Mouse (Mus musculus): Measurements from ENCODE around the gene Aif1l. TPM values are rescaled to one million over a fixed set of nuclear protein-coding genes. Genes with fewer than 3 reads are reported as not detected.
A peak's percentile ranks its signal among the peaks of the same experiment; 100 is the strongest.

Gene Aif1l
- total RNA-seq, 4 experiments from 2014 or later = 6.8 to 8.3 (median 7.7) TPM

DNA sequence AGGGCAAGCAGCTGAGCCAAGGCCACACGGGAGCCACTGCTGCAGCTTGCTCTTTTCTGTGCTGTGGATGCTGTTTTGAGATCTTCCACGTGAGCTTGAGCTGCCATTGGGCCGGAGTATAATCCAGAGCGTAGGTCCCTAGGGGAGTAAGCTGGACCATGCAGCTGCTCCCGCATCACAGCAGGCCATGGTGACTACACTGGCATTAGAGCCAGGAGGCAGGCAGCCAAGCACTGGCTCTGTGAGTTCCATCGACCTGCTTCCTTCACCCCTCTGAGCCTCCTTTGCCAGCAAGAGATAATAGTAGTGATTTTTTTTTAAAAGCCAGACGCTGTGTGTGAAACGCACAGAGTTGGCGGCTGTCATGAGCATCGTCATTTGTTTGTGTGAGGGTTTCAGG lies 2.3 kb downstream of the Aif1l start:
- DNase-seq (ENCODE audit: low spot score in 2 of 2) = no peak

DNA sequence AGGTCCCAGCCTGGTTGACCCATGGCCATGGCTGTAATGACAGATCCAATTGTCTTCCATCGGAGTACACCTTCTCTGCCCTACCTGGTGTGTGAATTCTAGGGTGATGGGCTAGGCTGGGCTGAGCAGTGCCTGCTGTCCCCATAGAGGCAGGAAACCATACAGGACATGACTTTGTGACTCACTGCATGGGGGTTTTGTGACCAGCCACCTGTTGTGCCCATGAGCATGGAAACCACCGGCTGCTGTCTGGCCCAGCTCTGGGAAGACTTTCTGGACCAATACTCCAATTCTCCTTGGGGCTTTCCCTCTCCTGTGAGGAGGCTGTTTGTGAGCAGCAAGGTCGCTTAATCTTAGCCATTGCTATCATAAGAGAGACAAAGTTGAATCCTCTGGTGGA lies 2.8 kb downstream of the Aif1l start:
- DNase-seq (ENCODE audit: low spot score in 2 of 2) = no peak

DNA sequence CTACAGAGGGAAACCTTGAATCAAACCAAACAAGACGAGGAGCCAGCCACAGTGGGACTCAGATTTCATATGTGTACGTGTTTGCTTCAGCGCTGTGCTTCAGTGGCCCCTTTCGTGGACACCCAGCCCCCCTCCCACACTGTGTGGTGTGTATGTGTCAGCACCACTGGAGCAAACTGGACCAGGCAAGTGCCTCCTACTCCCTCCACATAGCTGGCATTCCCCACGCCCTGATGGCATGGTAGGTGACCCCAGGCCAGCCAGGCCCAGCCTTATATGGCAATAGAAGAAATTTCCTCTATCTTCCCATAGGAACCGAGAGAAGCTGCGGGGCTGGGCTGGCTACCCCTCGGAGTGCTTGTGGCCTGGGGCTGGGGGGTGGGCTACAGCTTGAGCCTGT lies 3.7 kb downstream of the Aif1l start:
- no peak for DNase-seq (ENCODE audit: low spot score in 2 of 2)

DNA sequence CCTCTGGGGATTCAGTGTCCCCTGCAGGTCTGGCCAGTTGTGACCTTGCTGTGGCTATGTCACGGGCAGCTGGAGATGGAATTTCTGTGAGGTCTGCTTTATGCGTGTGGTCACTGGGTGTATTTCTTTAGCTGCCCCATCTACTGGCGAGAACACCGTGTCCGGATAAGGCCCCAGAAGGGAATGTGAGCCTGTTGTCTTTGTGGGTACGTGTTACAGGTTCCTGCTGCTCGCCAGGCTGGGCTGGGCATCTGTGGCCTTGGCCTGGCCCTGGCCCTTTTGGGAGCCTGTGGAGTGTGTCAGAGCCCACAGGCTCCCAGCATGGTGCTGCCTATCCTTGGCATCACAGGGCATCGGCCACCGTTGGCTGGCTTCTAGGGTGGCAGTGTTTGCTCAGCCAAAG lies 4.8 kb downstream of the Aif1l start:
- no peak for DNase-seq (ENCODE audit: low spot score in 2 of 2)

DNA sequence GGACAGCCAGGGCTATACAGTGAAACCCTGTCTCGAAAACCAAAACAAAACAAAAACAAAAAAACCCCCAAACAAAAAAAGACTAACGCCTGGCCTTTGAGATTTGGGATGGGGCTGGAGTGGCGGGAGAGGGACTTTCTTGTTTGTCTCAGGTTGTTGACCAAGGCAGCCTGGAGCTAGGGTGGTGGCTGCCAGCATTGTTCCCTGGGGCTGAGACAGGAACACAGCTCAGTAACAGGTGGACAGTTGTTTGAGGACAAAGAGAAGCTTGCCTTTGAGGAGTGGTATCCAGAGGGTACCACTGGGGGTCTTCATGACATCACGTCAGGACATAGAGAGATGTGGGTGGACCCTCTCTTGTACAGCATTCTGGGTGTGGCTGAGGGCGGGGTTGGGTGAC lies 5.7 kb downstream of the Aif1l start:
- no peak for DNase-seq (ENCODE audit: low spot score in 2 of 2)

DNA sequence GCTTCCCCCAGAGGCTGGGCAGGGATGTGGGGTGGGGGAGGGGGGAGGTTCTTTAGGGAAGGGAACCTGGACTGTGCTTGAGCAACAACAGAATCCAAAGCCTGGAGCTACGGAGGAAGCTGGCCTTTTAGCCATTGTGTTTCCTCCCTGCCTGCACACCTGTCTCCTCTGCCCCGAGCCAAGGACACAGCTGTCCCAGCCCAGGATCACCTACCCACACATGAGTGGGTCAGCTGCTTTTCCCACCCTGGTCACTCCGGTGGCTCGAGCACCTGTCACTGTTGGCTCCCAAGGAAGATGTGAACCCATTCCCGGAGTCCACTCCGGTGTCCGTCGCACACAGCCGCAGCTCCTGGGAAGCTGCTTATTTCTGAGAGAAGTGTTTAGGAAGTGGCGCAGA lies 7.3 kb downstream of the Aif1l start:
- DNase-seq (ENCODE audit: low spot score in 2 of 2) = no peak

GRCm38 (mm10) chr2:31960986-31961385 lies 11.0 kb downstream of the Aif1l start:
- DNase-seq (ENCODE audit: low spot score in 2 of 2) = no peak

DNA sequence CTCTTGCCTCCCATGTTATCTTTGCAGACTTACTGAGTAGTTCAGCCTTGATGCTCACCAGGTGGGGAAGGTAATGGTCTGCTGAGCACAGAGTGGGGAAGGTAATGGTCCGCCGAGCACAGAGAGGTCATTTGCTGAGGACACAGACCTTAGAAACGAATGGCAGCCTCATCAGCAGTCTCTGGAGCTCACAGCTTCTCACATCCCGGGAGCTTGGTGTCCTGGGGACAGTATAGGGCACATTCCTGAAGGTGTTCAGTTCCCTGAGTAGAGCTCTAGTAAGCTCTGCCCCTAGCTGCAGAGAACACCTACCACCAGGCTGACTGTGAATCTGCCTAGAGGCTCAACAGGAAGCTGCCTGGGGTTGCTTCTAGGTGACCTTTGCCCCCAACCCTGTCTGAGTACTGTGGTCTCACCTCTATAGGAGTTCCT lies 11.9 kb downstream of the Aif1l start:
- no peak for DNase-seq (ENCODE audit: low spot score in 2 of 2)

GRCm38 (mm10) chr2:31962501-31963224 lies 12.7 kb downstream of the Aif1l start:
- DNase-seq (ENCODE audit: low spot score in 2 of 2) = peak; percentile 75 to 89

DNA sequence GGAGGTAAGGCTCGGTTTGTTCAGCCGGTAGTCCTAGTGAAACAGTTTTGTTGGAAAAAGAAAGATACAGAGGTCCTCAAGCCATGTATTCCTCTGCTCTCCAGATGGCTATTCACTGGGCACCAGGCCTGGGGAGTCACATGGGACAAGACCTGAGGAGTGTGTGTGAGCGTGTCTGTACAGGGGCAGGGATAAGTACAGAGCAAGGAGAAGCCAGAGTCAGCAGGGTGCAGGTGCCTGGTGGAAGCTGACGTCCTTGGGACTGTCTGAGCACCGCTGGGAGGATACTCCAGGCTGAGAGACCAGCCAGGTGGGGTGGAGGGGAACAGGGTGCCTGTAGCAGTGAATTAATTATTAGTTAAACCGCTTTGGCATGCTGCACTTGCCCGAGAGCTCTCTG lies 13.6 kb downstream of the Aif1l start:
- no peak for DNase-seq (ENCODE audit: low spot score in 2 of 2)

GRCm38 (mm10) chr2:31964191-31964590 lies 14.3 kb downstream of the Aif1l start:
- no peak for DNase-seq (ENCODE audit: low spot score in 2 of 2)

DNA sequence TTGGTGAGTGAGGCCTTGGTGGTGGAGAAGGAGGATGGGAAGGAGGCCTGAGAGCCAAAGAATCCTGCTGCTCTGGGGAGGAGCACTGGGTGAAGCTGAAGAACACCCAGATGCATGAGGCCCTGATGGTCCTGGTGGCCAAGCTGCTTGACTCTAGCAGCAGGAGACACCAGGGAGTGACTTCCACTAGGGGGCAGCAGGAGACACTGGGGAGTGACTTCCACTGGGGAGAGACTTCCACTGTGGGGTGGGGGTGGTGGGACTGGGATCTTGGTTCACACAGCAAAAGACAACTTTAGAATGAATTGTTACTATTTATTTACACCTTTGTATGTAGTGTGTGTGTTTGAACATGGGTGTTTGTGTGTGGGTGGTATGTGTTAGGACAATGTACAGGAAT lies 15.2 kb downstream of the Aif1l start:
- no peak for DNase-seq (ENCODE audit: low spot score in 2 of 2)

- no peak for DNase-seq (ENCODE audit: low spot score in 2 of 2)
These were observed 16.9 kb downstream of the Aif1l start for GRCm38 (mm10) chr2:31966801-31967200.

DNA sequence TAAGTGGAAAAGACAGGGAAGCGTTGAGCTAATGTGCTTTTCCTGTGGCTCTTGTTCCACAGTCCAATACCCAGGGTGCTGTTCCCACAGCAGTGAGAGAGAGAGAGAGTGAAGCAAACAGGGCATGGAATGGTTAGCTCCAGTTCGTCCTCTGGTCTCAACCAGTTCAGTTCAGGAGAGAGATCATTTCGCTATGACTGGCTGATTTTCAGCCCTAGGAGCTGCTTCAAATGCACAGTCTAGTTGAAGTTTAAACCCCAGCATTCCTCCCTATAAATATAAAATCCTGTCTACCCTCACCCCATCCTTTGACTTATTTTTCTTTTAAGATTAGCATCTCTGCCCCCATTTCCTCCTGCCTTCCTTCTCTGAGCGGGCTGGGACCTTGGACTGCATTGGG lies 22.6 kb downstream of the Aif1l start:
- DNase-seq (ENCODE audit: low spot score in 2 of 2) = no peak

- DNase-seq (ENCODE audit: low spot score in 2 of 2) = peak; percentile 97 to 99
These were observed 24.3 kb downstream of the Aif1l start, which contains the start of gene Nup214 for GRCm38 (mm10) chr2:31974141-31974808. Gene Nup214 (plus strand): TSS chr2:31974436.

- no peak for DNase-seq (ENCODE audit: low spot score in 2 of 2)
These were observed 25.0 kb downstream of the Aif1l start for GRCm38 (mm10) chr2:31974809-31975371.

DNA sequence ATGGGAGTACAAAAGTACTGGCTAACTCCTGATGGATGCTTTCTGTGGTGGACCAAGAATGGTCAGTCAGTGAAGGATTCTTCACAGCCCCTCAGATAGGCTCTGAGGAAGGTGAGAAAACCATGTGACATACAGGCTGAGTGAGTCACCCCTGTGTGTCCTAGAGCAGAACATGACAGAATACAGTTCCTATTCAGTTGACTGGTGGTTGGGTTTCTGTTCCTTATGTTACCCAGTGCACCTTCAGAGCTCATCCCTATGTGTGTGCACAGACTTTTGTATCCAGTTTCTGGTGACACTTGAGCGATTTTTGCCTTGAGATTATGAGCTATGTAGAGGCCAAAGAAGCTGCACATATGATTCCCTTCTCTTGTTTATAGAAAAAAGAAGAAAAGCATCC lies 37.8 kb downstream of the Aif1l start:
- no peak for DNase-seq (ENCODE audit: low spot score in 2 of 2)

DNA sequence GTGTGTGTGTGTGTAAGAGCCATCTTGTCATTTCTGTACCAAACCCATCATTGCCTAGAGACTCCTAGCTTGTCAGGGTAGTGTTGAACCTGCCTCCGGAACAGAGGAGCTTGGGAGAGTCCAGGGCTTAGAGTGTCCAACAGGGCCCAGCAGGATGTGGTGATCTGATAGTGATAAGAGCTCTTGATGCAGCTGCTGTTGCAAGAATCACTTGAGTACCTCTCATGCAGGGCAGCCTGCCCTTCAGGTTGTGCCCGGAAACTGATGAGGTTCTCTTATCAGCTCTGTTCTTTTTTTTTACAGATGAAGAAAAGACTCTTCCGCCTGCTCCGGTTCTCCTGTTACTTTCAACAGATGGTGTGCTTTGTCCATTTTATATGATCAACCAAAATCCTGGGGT lies 41.0 kb downstream of the Aif1l start:
- DNase-seq (ENCODE audit: low spot score in 2 of 2) = no peak

DNA sequence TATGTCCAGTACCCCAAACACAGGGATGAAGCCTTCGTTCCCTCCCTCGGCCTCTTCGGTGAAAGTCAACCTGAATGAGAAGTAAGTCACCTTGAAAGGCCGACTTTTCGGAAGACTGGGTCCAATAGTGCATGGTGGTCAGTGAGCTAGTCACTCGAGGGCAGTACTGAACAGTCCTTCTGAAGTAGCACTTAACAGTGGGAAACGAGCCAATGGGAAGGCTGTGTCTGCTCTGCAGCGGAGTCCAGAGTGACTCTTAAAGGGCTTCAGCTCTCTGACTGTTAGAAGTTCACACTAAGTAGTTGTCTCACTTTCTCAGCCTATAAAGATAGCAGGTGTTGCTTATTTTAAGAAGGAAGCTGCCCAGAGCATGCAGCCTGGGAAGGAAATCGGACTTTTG lies 45.0 kb downstream of the Aif1l start:
- DNase-seq (ENCODE audit: low spot score in 2 of 2) = no peak

DNA sequence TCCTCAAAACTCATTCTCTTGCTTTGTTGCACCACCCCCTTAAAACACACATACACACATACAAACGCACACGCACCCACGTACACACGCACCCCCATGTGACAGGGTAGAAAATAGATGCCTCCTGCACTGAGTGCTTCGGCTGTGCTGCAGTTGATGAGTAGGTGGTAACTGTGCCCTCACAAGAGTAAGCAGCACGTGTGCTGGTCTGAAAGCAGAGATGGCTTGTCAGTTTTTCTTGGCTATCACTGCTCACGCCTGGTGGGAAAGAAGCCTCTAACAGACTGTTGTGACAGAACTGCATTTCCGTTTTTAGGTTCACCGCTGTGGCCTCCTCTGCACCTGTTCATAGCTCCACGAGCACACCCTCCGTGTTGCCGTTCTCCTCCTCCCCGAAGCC lies 46.1 kb downstream of the Aif1l start:
- DNase-seq (ENCODE audit: low spot score in 2 of 2) = peak; percentile 61 to 79

DNA sequence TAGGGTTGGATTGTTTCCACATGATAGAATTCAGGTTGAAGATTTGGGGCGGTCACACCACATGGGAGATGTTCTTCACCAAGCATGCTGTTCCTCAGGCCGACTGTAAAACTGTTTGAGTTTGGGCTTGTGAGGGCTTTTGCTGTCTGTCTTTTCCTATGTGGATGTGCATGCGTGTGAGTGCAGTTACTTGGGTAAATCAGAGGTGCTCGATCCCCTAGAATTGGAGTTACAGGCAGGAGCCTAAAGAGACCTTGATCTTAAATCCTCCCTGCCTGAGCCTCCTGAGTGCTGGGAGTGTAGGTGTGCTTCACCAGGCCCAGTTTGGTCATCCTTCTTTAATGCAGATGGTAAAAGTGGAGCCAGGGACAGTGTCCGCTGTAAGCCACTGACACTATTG lies 47.6 kb downstream of the Aif1l start:
- DNase-seq (ENCODE audit: low spot score in 2 of 2) = no peak

GRCm38 (mm10) chr2:31998443-31998842 lies 48.5 kb downstream of the Aif1l start:
- DNase-seq (ENCODE audit: low spot score in 2 of 2) = no peak

GRCm38 (mm10) chr2:32008311-32008710 lies 58.4 kb downstream of the Aif1l start:
- no peak for DNase-seq (ENCODE audit: low spot score in 2 of 2)
